Mouse (Mus musculus): ENCODE results near the gene Fam110c. TPM values are rescaled to one million over a fixed set of nuclear protein-coding genes. Genes with fewer than 3 reads are reported as not detected.

Fam110c gene
- 7.2 and 8.4 TPM in 2 replicates for polyA plus RNA-seq (2012; rRNA removed)

GRCm38 (mm10) chr12:31073412-31074354, at the start of gene Fam110c:
Gene Fam110c, plus strand, starts transcription at chr12:31073861.

Other genes starting within 250 kb of the Fam110c start
- gene Alkal2, start 189.5 kb upstream of the Fam110c start, polyA plus RNA-seq (2012; rRNA removed), result 0.46 and 1.4 TPM in 2 replicates
- gene Acp1, start 162.3 kb upstream of the Fam110c start, polyA plus RNA-seq (2012; rRNA removed), result 3.5 and 4.7 TPM in 2 replicates
- 1.2 and 1.3 TPM in 2 replicates for gene Sh3yl1, start 162.2 kb upstream of the Fam110c start, polyA plus RNA-seq (2012; rRNA removed)
- gene Gm6993, start 166.9 kb downstream of the Fam110c start, polyA plus RNA-seq (2012; rRNA removed), result not detected in 2 replicates
- 78.3 and 91.6 TPM in 2 replicates for gene Lamb1, start 191.4 kb downstream of the Fam110c start, polyA plus RNA-seq (2012; rRNA removed)

Measured in ovary, adult 2 months (tissue).